Mouse (Mus musculus) C2C12 (cell line): ENCODE measurements around the gene Gp9. TPM values are rescaled to one million over a fixed set of nuclear protein-coding genes. Genes with fewer than 3 reads are reported as not detected.

Experiments used
- H3K27me3 ChIP-seq: one replicate; pipeline ENCODE4 v1.6.1; 2011; ENCODE audit not compliant: control insufficient read depth, insufficient read depth, insufficient read length
- H3K36me3 ChIP-seq: one replicate; pipeline ENCODE4 v1.6.1; 2011; ENCODE audit not compliant: control insufficient read depth, insufficient read depth
- H3K4me3 ChIP-seq: one replicate; pipeline ENCODE4 v1.5.1; 2011; ENCODE audit warnings: mild to moderate bottlenecking, control low read depth; ENCODE audit not compliant: poor library complexity, insufficient read depth, severe bottlenecking
- H3K79me2 ChIP-seq: one replicate; pipeline ENCODE4 v1.6.1; 2011; ENCODE audit not compliant: control insufficient read depth, insufficient read depth
- H3K79me3 ChIP-seq: one replicate; pipeline ENCODE4 v1.6.1; 2011; ENCODE audit warnings: low read depth, control low read depth
- H3ac ChIP-seq: one replicate; pipeline ENCODE3; 2011; ENCODE audit warnings: low read depth; ENCODE audit not compliant: control insufficient read depth, insufficient read length
- CEBPB ChIP-seq: IDR thresholded peaks from one replicate; pipeline ENCODE4 v1.6.1; 2011; ENCODE audit warnings: low read depth, mild to moderate bottlenecking, control low read depth, moderate library complexity
- CTCF ChIP-seq: IDR thresholded peaks from one replicate; pipeline ENCODE4 v1.5.1; 2011; ENCODE audit not compliant: control insufficient read depth, insufficient read depth, insufficient read length
- FOSL1 ChIP-seq: IDR thresholded peaks from one replicate; pipeline ENCODE4 v1.8.0; 2011; ENCODE audit warnings: mild to moderate bottlenecking, low read length; ENCODE audit not compliant: poor library complexity, insufficient read depth, severe bottlenecking
- MAX ChIP-seq: IDR thresholded peaks from one replicate; pipeline ENCODE4 v1.6.1; 2011; ENCODE audit warnings: mild to moderate bottlenecking, control low read depth
- MYOD1 ChIP-seq: IDR thresholded peaks from one replicate; pipeline ENCODE4 v1.6.1; 2011; ENCODE audit warnings: low read depth; ENCODE audit not compliant: control insufficient read depth, insufficient read length
- MYOG ChIP-seq: IDR thresholded peaks from one replicate; pipeline ENCODE4 v1.6.1; 2011; ENCODE audit not compliant: control insufficient read depth, insufficient read length; ENCODE audit errors: extremely low read depth
- USF1 ChIP-seq: IDR thresholded peaks from one replicate; pipeline ENCODE4 v1.6.1; 2011; ENCODE audit warnings: low read depth, mild to moderate bottlenecking, control low read depth, moderate library complexity
- polyA plus RNA-seq: library from polyadenylated mRNA; unstranded; fragments of >200 nt; fragmentation: generic; extraction: Trizol; gene quantifications from one replicate; pipeline ENCODE4 v1.2.1, GENCODE M21; 2012; ENCODE audit warnings: missing spikeins

The Gp9 gene
- polyA plus RNA-seq, 1 experiment: not detected

GRCm38 (mm10) chr6:87770626-87771025 lies 7.2 kb upstream of the Gp9 start:
- Histone ChIP-seq H3K27me3 (no peaks in the 10 kb centered on the region), H3K36me3 (no peaks in the 10 kb centered on the region), H3ac (no peak overlapping the region), H3K4me3 (no peak overlapping the region), H3K79me3 (no peaks in the 10 kb centered on the region), H3K79me2 (no peaks in the 10 kb centered on the region)
- TF ChIP-seq MAX (no peak), CTCF (peak; percentile 9), MYOG (no peak), USF1 (no peak), CEBPB (no peak), FOSL1 (no peak), MYOD1 (no peak)

GRCm38 (mm10) chr6:87774466-87774865 lies 3.4 kb upstream of the Gp9 start:
- Histone ChIP-seq H3K79me2 (no peaks in the 10 kb centered on the region), H3K36me3 (no peaks in the 10 kb centered on the region), H3K4me3 (no peak overlapping the region), H3K27me3 (no peaks in the 10 kb centered on the region), H3ac (no peak overlapping the region), H3K79me3 (no peaks in the 10 kb centered on the region)
- TF ChIP-seq MAX: no peak
- TF ChIP-seq MYOG: no peak
- no peak for TF ChIP-seq MYOD1
- TF ChIP-seq CTCF: no peak
- no peak for TF ChIP-seq CEBPB
- TF ChIP-seq USF1: no peak
- no peak for TF ChIP-seq FOSL1

DNA sequence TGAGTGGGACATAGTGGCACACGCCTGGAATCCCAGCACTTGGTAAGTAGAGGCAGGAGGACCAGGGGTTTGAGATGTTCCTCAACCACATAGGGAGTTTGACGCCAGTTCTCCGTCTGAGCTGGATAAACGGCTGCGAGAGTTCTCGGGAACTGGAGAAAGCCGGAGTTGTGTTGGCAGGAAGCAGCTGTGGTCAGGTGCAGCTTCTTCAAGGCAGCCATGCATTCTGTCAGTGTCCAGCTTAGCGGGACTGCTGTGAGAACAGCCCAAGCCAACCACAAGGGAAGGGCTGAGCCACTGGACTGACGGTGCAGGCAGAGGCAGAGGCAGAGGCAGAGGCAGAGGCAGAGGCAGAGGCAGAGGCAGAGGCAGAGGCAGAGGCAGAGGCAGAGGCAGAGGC lies 3.0 kb upstream of the Gp9 start:
- H3K79me3 ChIP-seq: no peaks in the 10 kb centered on the region
- H3K79me2 ChIP-seq: no peaks in the 10 kb centered on the region
- TF ChIP-seq CTCF (no peak), USF1 (no peak), CEBPB (no peak), MYOG (no peak), MYOD1 (no peak), MAX (no peak), FOSL1 (no peak)
- H3K36me3 ChIP-seq: no peaks in the 10 kb centered on the region
- H3K27me3 ChIP-seq: no peaks in the 10 kb centered on the region
- H3ac ChIP-seq: no peak overlapping the region
- H3K4me3 ChIP-seq: no peak overlapping the region

- Histone ChIP-seq H3K27me3 (no peaks in the 10 kb centered on the region), H3ac (no peak overlapping the region), H3K79me2 (no peaks in the 10 kb centered on the region), H3K36me3 (no peaks in the 10 kb centered on the region), H3K79me3 (no peaks in the 10 kb centered on the region), H3K4me3 (no peak overlapping the region)
- TF ChIP-seq MYOG (no peak), MYOD1 (peak; percentile 38), FOSL1 (no peak), CTCF (no peak), CEBPB (no peak)
Measured at GRCm38 (mm10) chr6:87775588-87776245, 2.2 kb upstream of the Gp9 start.

- H3K36me3 ChIP-seq: no peaks in the 10 kb centered on the region
- no peak overlapping the region for H3ac ChIP-seq
- TF ChIP-seq MYOD1 (no peak), CTCF (no peak), FOSL1 (no peak), USF1 (no peak), MYOG (no peak), CEBPB (no peak), MAX (no peak)
- no peak overlapping the region for H3K4me3 ChIP-seq
- no peaks in the 10 kb centered on the region for H3K79me3 ChIP-seq
- no peaks in the 10 kb centered on the region for H3K79me2 ChIP-seq
- H3K27me3 ChIP-seq: no peaks in the 10 kb centered on the region
Measured at GRCm38 (mm10) chr6:87776663-87777062, 1.2 kb upstream of the Gp9 start.
